Mouse (Mus musculus) stomach, postnatal 0 days (tissue): ENCODE measurements around the gene Prss27. TPM values are rescaled to one million over a fixed set of nuclear protein-coding genes. Genes with fewer than 3 reads are reported as not detected.

ENCODE experiments used
- ATAC-seq: fragments of 200-750 bp; cut with Nextera tagmentation; 2 replicates; pipeline ENCODE4 v1.8.0; 2017; ENCODE audit not compliant: low FRiP score, low TSS enrichment
- DNase-seq: peaks from one replicate; pipeline ENCODE4 v3.0.0-alpha.2; 2016; ENCODE audit warnings: low spot score
- H3K27ac ChIP-seq: fragments of 300-500 bp; sonication (generic); replicated peaks from 2 replicates; pipeline ENCODE4 v1.5.1; 2014; ENCODE audit warnings: mild to moderate bottlenecking, control low read depth
- H3K27me3 ChIP-seq: fragments of 300-500 bp; sonication (generic); 2 replicates; pipeline ENCODE4 v1.6.1; 2014; ENCODE audit warnings: low read length; ENCODE audit not compliant: control insufficient read depth, insufficient read depth
- H3K36me3 ChIP-seq: fragments of 300-500 bp; sonication (generic); 2 replicates; pipeline ENCODE4 v1.6.1; 2014; ENCODE audit warnings: low read length, mixed read lengths; ENCODE audit not compliant: control insufficient read depth, insufficient read depth
- H3K4me1 ChIP-seq: fragments of 300-500 bp; sonication (generic); replicated peaks from 2 replicates; pipeline ENCODE4 v1.6.1; 2014; ENCODE audit warnings: antibody characterized with exemption; ENCODE audit not compliant: control insufficient read depth, insufficient read depth
- H3K4me2 ChIP-seq: fragments of 300-500 bp; sonication (generic); replicated peaks from 2 replicates; pipeline ENCODE4 v1.6.1; 2014; ENCODE audit warnings: low read depth, mild to moderate bottlenecking, control low read depth, moderate library complexity
- H3K4me3 ChIP-seq: fragments of 300-500 bp; sonication (generic); 2 replicates; pipeline ENCODE4 v1.5.1; 2014; ENCODE audit warnings: low read depth, low read length, control low read depth
- H3K9ac ChIP-seq: fragments of 300-500 bp; sonication (generic); 2 replicates; pipeline ENCODE4 v1.6.1; 2014; ENCODE audit warnings: mild to moderate bottlenecking, low read length, control low read depth, mixed read lengths
- H3K9me3 ChIP-seq: fragments of 300-500 bp; sonication (generic); 2 replicates; pipeline ENCODE4 v1.6.1; 2016; ENCODE audit warnings: low read length; ENCODE audit not compliant: control insufficient read depth
- CTCF ChIP-seq: IDR thresholded peaks from 2 replicates; pipeline ENCODE4 v1.5.1; 2016; ENCODE audit warnings: antibody characterized with exemption, low read depth, mild to moderate bottlenecking, moderate library complexity
- EP300 ChIP-seq: optimal IDR thresholded peaks from 2 replicates; pipeline ENCODE3; 2016; ENCODE audit warnings: antibody characterized with exemption
- WGBS: fragments of 180-500 bp; shearing (Covaris S2); extraction: QIAGEN DNeasy Blood & Tissue Kit; methylation state at CpG from one replicate; pipeline ENCODE4 v1.1.7; 2014; 5-methylcytosine and 5-hydroxymethylcytosine counted together
- polyA plus RNA-seq: library from polyadenylated mRNA; unstranded; fragments of >200 nt; fragmentation: Nextera tagmentation; extraction: Ambion mirVana; gene quantifications from 2 replicates; pipeline ENCODE4 v1.2.1, GENCODE M21; 2015

Prss27 gene
- polyA plus RNA-seq, 1 experiment from 2014 or later: 40.8 TPM

- Histone ChIP-seq H3K9ac (no peak overlapping the region), H3K4me2 (no peak overlapping the region), H3K27ac (no peak overlapping the region), H3K4me1 (no peaks in the 10 kb centered on the region), H3K36me3 (peaks cover 35% of the 10 kb centered on the region), H3K4me3 (no peak overlapping the region), H3K27me3 (no peaks in the 10 kb centered on the region), H3K9me3 (no peaks in the 10 kb centered on the region)
- no peak for ATAC-seq
- DNase-seq: no peak
- WGBS: 81% methylated on average over 8 of the region's 8 CpGs
- TF ChIP-seq CTCF (no peak), EP300 (no peak)
Observed at GRCm38 (mm10) chr17:24049008-24049407, 11.1 kb downstream of the Prss27 start.

GRCm38 (mm10) chr17:24056636-24057625 lies 19.0 kb downstream of the Prss27 start:
- Histone ChIP-seq H3K9me3 (no peaks in the 10 kb centered on the region), H3K9ac (no peak overlapping the region), H3K27me3 (no peaks in the 10 kb centered on the region), H3K4me1 (no peaks in the 10 kb centered on the region), H3K4me2 (no peak overlapping the region), H3K4me3 (no peak overlapping the region), H3K27ac (no peak overlapping the region), H3K36me3 (peaks cover 31% of the 10 kb centered on the region)
- ATAC-seq (peak; percentile 56; the same call in 1 of the 2 replicates), DNase-seq (no peak)
- TF ChIP-seq EP300: no peak
- TF ChIP-seq CTCF: no peak
- WGBS: 87% methylated on average over 14 of the region's 14 CpGs

GRCm38 (mm10) chr17:24057730-24058245 lies 19.8 kb downstream of the Prss27 start:
- Histone ChIP-seq H3K9me3 (no peaks in the 10 kb centered on the region), H3K9ac (no peak overlapping the region), H3K36me3 (peaks cover 30% of the 10 kb centered on the region), H3K27me3 (no peaks in the 10 kb centered on the region), H3K4me1 (no peaks in the 10 kb centered on the region), H3K27ac (no peak overlapping the region), H3K4me2 (no peak overlapping the region), H3K4me3 (no peak overlapping the region)
- TF ChIP-seq CTCF (no peak), EP300 (no peak)
- DNase-seq (no peak), ATAC-seq (no peak)
- WGBS: 93% methylated on average over 5 of the region's 5 CpGs

- Histone ChIP-seq H3K27ac (no peak overlapping the region), H3K4me1 (no peaks in the 10 kb centered on the region), H3K9me3 (no peaks in the 10 kb centered on the region), H3K4me3 (no peak overlapping the region), H3K9ac (no peak overlapping the region), H3K27me3 (no peaks in the 10 kb centered on the region), H3K4me2 (no peak overlapping the region), H3K36me3 (peaks cover 11% of the 10 kb centered on the region)
- ATAC-seq: no peak
- TF ChIP-seq EP300 (no peak), CTCF (no peak)
- peak; percentile 11 for DNase-seq
- 76% methylated on average over 4 of the region's 4 CpGs for WGBS
Observed at GRCm38 (mm10) chr17:24062459-24063155, 24.7 kb downstream of the Prss27 start.

- 72% methylated on average over 5 of the region's 5 CpGs for WGBS
Observed at GRCm38 (mm10) chr17:24068271-24068670, 30.3 kb downstream of the Prss27 start.

More at GRCm38 (mm10) chr17:24068271-24068670, 30.3 kb downstream of the Prss27 start:
- Histone ChIP-seq H3K9me3 (no peaks in the 10 kb centered on the region), H3K4me1 (no peaks in the 10 kb centered on the region), H3K4me3 (no peak overlapping the region), H3K27me3 (no peaks in the 10 kb centered on the region), H3K4me2 (no peak overlapping the region), H3K36me3 (peaks cover 4% of the 10 kb centered on the region; the same call in 1 of the 2 replicates), H3K9ac (no peak overlapping the region), H3K27ac (no peak overlapping the region)
- ATAC-seq (no peak), DNase-seq (no peak)
- no peak for TF ChIP-seq EP300
- TF ChIP-seq CTCF: no peak
